Mouse (Mus musculus) CH12.LX (cell line): ENCODE results near the gene Fam20a. TPM values are rescaled to one million over a fixed set of nuclear protein-coding genes. Genes with fewer than 3 reads are reported as not detected.

Experiments used
- DNase-seq: peaks from one replicate; pipeline ENCODE4 v3.0.0-alpha.2; 2013; ENCODE audit errors: extremely low read depth
- H3K27ac ChIP-seq: 2 replicates; pipeline ENCODE4 v1.5.1; 2012; ENCODE audit warnings: low read depth, mild to moderate bottlenecking, control low read depth, moderate library complexity; ENCODE audit not compliant: insufficient read depth
- H3K27me3 ChIP-seq: replicated peaks from 2 replicates; pipeline ENCODE3; 2012; ENCODE audit warnings: inconsistent platforms
- H3K36me3 ChIP-seq, 2 experiments: replicated peaks in 1 of 2; 2 replicates each; pipeline versions ENCODE3 to v1.6.1; 2012; ENCODE audit warnings: inconsistent platforms in 1 of 2, low read length in 1 of 2, mild to moderate bottlenecking in 1 of 2, mixed read lengths in 1 of 2, moderate library complexity in 1 of 2; ENCODE audit not compliant: control insufficient read depth in 1 of 2, insufficient read depth in 1 of 2
- H3K4me1 ChIP-seq, 2 experiments: 2 replicates each; pipeline ENCODE4 v1.6.1; 2012; ENCODE audit warnings: inconsistent platforms in 1 of 2, moderate library complexity in 1 of 2; ENCODE audit not compliant: insufficient read depth in 2 of 2, control insufficient read depth in 1 of 2
- H3K4me2 ChIP-seq: 2 replicates; pipeline ENCODE4 v1.6.1; 2012; ENCODE audit warnings: low read depth, mild to moderate bottlenecking, control low read depth; ENCODE audit not compliant: poor library complexity, insufficient read depth, severe bottlenecking
- H3K4me3 ChIP-seq, 3 experiments: fragments of 150-350 bp in 1 of 3; sonication (generic) in 1 of 3; replicated peaks in 1 of 3; 2 replicates each; pipeline versions ENCODE3 to v1.5.1; 2011 to 2012; ENCODE audit warnings: low read depth in 2 of 3, low read length in 2 of 3, mild to moderate bottlenecking in 2 of 3, moderate library complexity in 2 of 3, control low read depth in 1 of 3, improper control_type of control experiment in 1 of 3, inconsistent platforms in 1 of 3, mixed read lengths in 1 of 3; ENCODE audit not compliant: poor library complexity in 1 of 3
- H3K79me2 ChIP-seq: replicated peaks from 2 replicates; pipeline ENCODE4 v1.6.1; 2012; ENCODE audit warnings: mild to moderate bottlenecking, moderate library complexity; ENCODE audit not compliant: control insufficient read depth, poor library complexity, insufficient read depth, severe bottlenecking; ENCODE audit errors: extremely low read depth
- H3K9ac ChIP-seq: 2 replicates; pipeline ENCODE4 v1.6.1; 2012; ENCODE audit warnings: low read depth, mild to moderate bottlenecking, control low read depth, moderate library complexity; ENCODE audit not compliant: insufficient read depth
- H3K9me3 ChIP-seq: replicated peaks from 2 replicates; pipeline ENCODE3; 2012; ENCODE audit warnings: low read length, inconsistent platforms, mixed read lengths
- CHD1 ChIP-seq: IDR thresholded peaks from 2 replicates; pipeline ENCODE4 v1.6.1; 2012; ENCODE audit warnings: low read depth, low read length, improper control_type of control experiment, inconsistent platforms
- E2F4 ChIP-seq: IDR thresholded peaks from 2 replicates; pipeline ENCODE4 v1.6.1; 2011; ENCODE audit warnings: low read depth, low read length, improper control_type of control experiment; ENCODE audit not compliant: insufficient replicate concordance
- ETS1 ChIP-seq: conservative IDR thresholded peaks from 2 replicates; pipeline ENCODE4 v1.6.1; 2012; ENCODE audit warnings: low read depth, mild to moderate bottlenecking, inconsistent platforms, low read length, improper control_type of control experiment, moderate library complexity
- JUND ChIP-seq: conservative IDR thresholded peaks from 2 replicates; pipeline ENCODE4 v1.6.1; 2011; ENCODE audit warnings: low read depth, low read length, improper control_type of control experiment
- KAT2A ChIP-seq: IDR thresholded peaks from 2 replicates; pipeline ENCODE4 v1.6.1; 2012; ENCODE audit warnings: low read length, improper control_type of control experiment, inconsistent platforms; ENCODE audit not compliant: insufficient replicate concordance
- MAFK ChIP-seq: IDR thresholded peaks from 2 replicates; pipeline ENCODE4 v1.6.1; 2011; ENCODE audit warnings: low read length, improper control_type of control experiment; ENCODE audit not compliant: insufficient replicate concordance
- MXI1 ChIP-seq: IDR thresholded peaks from 2 replicates; pipeline ENCODE4 v1.6.1; 2011; ENCODE audit warnings: mild to moderate bottlenecking, low read depth, low read length, improper control_type of control experiment
- NRF1 ChIP-seq: IDR thresholded peaks from 2 replicates; pipeline ENCODE4 v1.6.1; 2014; ENCODE audit warnings: low read depth, mild to moderate bottlenecking, inconsistent platforms, low read length, improper control_type of control experiment, moderate library complexity
- POLR2AphosphoS2 ChIP-seq: IDR thresholded peaks from 2 replicates; pipeline ENCODE4 v1.6.1; 2011; ENCODE audit warnings: low read depth, low read length, improper control_type of control experiment
- ZC3H11A ChIP-seq: IDR thresholded peaks from 2 replicates; pipeline ENCODE4 v1.6.1; 2012; ENCODE audit warnings: low read depth, mild to moderate bottlenecking, inconsistent platforms, low read length, improper control_type of control experiment
- ZKSCAN1 ChIP-seq: IDR thresholded peaks from 2 replicates; pipeline ENCODE4 v1.6.1; 2012; ENCODE audit warnings: low read depth, inconsistent platforms, low read length, improper control_type of control experiment, borderline replicate concordance
- ZNF384 ChIP-seq: IDR thresholded peaks from 2 replicates; pipeline ENCODE4 v1.6.1; 2012; ENCODE audit warnings: low read depth, low read length, improper control_type of control experiment, inconsistent platforms
- dilution Hi-C: fragments of 300-500 bp; cut with MboI; formaldehyde crosslinking; loops from 2 replicates; pipeline ENCODE4 v1.14.3; 2020; ENCODE audit warnings: low sequenced_read_pairs; ENCODE audit not compliant: extremely low pct_unique_long_range_greater_than_20kb, extremely low pct_ligation_motif_present
- in situ Hi-C: fragments of 300-500 bp; cut with MboI; formaldehyde crosslinking; loops from 3 replicates; pipeline ENCODE4 v1.14.3; 2019; ENCODE audit warnings: low sequenced_read_pairs, low pct_ligation_motif_present, low pct_unique_long_range_greater_than_20kb, mixed read lengths
- polyA plus RNA-seq: library from polyadenylated mRNA; unstranded; fragments of >175 nt; gene quantifications from 2 replicates; pipeline ENCODE4 v1.2.1, GENCODE M21; 2012; ENCODE audit warnings: low read depth; ENCODE audit not compliant: insufficient read length
- total RNA-seq, 2 experiments: library from RNA; depleted of rRNA; stranded (reverse); fragments of 300-350 nt in 1 of 2; fragments of >200 nt in 1 of 2; gene quantifications; 2 replicates each; pipeline ENCODE4 v1.2.3; 2012 to 2014

Fam20a gene
- total and polyA plus RNA-seq, 3 experiments = 0.08 TPM; not detected in 2

DNA sequence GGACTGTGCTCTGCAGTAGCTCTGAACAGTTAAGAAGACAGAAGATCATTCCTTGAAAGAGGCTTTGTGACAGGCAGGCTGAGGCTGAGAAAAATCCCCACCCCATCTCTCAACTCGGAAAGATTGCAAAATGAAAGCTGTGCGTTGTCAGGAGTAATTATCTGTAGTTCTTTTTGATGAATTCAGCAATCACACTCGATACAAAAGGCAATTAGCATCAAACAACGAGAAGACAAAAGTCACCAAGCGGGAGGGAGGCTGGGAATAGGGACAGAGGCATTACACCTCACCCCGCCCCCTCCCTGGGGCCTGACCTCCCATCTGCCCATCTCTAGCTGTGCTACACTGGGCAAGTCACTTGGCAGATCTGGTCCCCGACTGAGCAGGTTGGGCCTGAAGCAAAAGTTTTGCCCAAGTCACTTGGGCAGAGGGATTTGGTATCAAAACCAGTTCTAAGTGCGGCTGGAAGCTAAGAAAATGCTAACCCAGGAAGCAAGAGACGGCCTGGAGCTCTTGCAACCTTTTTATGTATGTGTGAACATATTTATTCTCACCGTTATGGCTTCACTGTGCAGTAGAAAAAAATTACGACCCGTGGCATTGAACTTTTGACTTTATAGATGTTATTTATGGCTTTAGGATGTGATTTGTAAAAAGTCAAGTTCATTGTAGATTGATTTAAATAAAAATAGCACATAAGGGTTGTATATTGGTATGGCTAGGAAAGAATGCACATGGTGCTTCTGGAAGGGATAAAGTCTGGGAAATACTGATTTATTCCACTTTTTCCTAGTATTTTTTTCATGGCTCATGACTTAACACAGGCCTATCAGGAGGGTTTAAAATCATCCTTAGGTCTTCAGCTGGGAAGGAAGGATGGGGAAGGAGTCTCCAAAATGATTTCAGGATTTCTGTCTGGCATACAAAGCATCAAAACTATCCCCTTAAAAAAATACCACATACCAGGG lies 29.8 kb upstream of the Fam20a start:
- no peaks in the 10 kb centered on the region for H3K79me2 ChIP-seq
- TF ChIP-seq CHD1 (no peak), ZKSCAN1 (no peak), JUND (no peak), MAFK (no peak), E2F4 (no peak), MXI1 (no peak), ETS1 (no peak), POLR2AphosphoS2 (no peak), NRF1 (no peak)
- TF ChIP-seq, all 38 proteins: peak for 0
- Histone ChIP-seq H3K4me2 (no peak overlapping the region), H3K36me3 (no peaks in the 10 kb centered on the region), H3K9ac (no peak overlapping the region), H3K27ac (no peak overlapping the region), H3K9me3 (no peaks in the 10 kb centered on the region), H3K4me3 (no peak overlapping the region), H3K27me3 (no peaks in the 10 kb centered on the region), H3K4me1 (peaks cover 0 to 9% of the 10 kb centered on the region in 2 experiments; a peak in 1 of 4 replicates)
- dilution Hi-C loops = no loop called here
- in situ Hi-C loops = no loop called here
- no peak for DNase-seq

DNA sequence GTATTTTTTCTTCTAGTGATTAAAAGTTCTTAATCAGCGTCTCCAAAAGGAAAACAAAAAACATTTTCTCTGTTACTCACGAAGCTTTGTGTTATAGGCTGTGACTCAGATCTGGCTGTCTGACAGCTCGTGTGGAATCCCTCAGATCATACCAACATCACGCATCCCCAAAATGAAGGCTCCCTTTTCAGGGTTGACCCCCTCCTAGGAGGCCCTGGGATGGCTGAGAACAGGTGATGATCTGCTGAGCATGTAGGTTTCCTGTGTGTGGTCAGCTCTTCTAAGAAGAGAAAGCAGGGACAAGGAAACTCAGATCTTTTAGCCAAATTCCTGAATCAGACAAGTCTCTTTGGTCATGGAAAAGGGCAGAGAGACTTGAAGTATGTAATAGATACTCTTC lies 23.1 kb upstream of the Fam20a start:
- no peak overlapping the region for H3K27ac ChIP-seq
- TF ChIP-seq ZC3H11A = no peak
- no peak for TF ChIP-seq ZNF384
- no peak for TF ChIP-seq KAT2A
- TF ChIP-seq, all 38 proteins: peak for 0
- Histone ChIP-seq H3K9ac (no peak overlapping the region), H3K27me3 (no peaks in the 10 kb centered on the region), H3K79me2 (no peaks in the 10 kb centered on the region), H3K9me3 (no peaks in the 10 kb centered on the region), H3K4me2 (no peak overlapping the region), H3K4me3 (no peak overlapping the region), H3K36me3 (no peaks in the 10 kb centered on the region), H3K4me1 (peaks cover 5% of the 10 kb centered on the region in 2 experiments; a peak in 1 of 4 replicates)
- dilution Hi-C loops = no loop called here
- in situ Hi-C loops = no loop called here
- no peak for DNase-seq
